Mouse (Mus musculus): ENCODE measurements around the gene Myo15b.

Gene Myo15b

GRCm38 (mm10) chr11:115941980-115942379, 83.8 kb downstream of the Myo15b start:
- no peak for DNase-seq (ENCODE audit: low spot score in 2 of 2)
